Mouse (Mus musculus): ENCODE data around the gene Foxb1. TPM values are rescaled to one million over a fixed set of nuclear protein-coding genes. Genes with fewer than 3 reads are reported as not detected.

The Foxb1 gene
- total RNA-seq (2021) = not detected in 2 replicates
- long read RNA-seq = 0 reads

DNA sequence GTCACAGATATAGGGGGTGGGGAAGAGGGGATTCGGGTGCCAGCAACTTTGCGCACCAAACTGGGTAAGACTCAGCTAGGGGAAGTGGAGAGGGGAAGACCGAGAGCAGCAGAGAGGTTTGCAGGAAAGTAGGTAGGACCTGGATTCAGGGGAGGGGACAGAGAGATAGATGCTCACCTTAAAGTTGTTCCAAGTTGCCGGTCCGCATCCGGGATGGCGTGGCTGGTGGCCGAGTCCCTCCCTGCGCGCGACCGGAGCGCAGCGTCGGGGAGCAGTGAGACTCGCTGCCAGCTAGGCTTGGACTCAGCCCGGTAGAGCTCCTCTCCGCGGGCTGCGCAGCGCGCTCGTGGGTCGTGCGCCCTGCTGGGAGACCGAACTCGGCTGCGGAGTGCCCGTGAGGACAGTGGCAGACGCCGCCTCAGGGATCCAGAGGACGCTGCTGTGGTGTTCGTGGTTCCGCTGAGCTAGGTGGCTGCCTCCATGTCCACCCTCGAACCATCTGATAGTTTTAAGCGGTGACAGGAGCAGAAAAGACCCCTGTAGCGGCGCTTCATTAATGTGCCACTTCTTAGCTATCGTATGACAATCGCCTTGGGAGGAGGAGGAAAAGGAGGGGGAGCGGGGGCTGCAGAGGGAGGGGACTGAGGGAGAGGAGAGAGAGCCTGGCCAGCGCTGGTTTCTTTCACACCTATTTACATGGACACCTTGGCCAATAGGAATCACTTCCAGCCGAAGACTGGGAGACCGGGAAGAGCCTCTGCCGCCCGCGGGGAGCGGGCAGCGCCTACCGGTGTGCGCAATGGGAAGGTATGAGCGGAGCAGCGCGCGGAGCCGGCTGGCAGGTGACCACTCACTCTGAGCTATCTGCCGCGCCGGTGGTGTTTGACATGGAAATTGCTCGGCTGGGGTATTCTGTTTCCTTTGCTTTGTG lies at the start of gene Foxb1:
Foxb1 (minus strand) TSS at position 570 of the 931 bp plus-strand sequence.
- DNase-seq = no peak

DNA sequence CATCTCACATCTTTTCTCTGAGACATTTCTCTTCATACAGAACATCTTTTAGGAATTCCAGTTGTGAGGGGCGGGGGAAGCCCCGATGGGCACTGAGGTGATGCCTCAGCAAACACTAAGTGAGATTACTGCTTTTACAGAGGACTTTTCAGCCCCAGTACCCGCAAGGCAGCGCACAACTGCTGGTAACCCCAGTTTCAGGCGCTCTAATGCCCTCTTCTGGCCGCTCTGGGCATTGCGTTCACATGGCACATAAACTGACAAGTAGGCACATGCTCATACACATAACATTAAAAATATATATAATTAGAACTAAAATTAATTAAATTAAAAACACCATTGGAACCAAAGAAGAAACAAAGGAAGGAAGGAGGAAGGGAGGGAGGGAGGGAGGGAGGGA lies 29.8 kb upstream of the Foxb1 start:
- DNase-seq = no peak

DNA sequence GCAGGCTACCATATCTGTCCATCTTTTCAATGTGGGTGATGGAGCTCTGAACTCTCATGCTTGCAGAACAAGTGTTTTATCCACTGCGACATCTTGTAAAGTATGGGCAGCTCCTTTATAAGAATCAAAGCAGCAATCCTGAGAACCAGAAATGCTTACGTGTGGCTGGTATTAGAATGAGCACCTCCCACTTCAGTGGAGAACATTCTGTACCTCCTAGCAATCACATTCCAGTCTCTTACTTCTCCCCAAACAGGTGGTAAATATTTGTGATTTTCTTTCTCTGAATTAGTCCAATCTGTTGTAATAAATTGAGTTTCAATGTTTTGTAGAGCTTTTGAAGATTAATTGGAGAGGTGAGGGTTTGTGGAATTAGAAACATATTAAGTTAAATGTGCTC lies 19.3 kb upstream of the Foxb1 start:
- no peak for DNase-seq

GRCm38 (mm10) chr9:69769949-69770585 lies 9.3 kb upstream of the Foxb1 start:
- no peak for DNase-seq

- no peak for DNase-seq
Observed at GRCm38 (mm10) chr9:69769091-69769948, 8.6 kb upstream of the Foxb1 start.

GRCm38 (mm10) chr9:69768136-69768875 lies 7.6 kb upstream of the Foxb1 start:
- DNase-seq = no peak

DNA sequence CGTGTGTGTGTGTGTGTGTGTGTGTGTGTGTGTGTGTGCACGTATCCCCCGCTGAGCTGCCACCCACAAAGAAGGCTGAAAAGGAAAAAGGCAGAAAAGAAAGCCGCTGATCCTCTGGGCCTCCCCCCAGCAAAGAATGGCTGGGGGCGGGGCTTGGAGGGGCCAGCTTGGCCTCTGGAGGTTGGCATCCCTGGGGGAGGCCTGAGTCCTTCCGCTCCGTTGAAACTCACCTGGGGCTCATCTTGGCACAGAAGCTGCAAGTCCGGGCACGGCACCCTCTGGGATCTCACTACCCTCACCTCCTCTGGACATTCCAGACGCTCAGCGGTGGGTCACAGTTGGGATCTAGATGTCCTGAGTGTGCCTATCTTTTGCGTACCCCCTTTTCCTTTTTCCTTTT lies 6.7 kb upstream of the Foxb1 start:
- no peak for DNase-seq

GRCm38 (mm10) chr9:69766936-69767335 lies 6.2 kb upstream of the Foxb1 start:
- DNase-seq = no peak

DNA sequence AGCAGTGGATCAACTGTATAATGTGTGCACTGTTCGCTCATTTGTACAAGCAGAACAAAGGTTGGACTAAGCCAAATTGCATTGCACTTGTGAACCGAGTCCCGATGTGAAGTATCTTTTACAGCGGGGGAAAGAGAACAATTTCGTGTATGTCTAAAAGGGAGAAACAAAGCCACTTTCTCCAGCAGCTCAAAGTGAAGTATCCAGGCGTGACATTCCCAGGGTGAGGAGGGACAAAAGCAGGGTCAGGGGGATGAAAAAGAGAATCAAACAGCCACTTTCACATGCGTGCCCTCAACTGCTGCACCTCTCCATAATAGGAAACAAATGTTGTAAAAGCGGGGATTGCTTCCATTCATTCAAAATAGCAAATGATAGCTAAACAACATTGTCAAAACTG lies 5.6 kb upstream of the Foxb1 start:
- DNase-seq = no peak

DNA sequence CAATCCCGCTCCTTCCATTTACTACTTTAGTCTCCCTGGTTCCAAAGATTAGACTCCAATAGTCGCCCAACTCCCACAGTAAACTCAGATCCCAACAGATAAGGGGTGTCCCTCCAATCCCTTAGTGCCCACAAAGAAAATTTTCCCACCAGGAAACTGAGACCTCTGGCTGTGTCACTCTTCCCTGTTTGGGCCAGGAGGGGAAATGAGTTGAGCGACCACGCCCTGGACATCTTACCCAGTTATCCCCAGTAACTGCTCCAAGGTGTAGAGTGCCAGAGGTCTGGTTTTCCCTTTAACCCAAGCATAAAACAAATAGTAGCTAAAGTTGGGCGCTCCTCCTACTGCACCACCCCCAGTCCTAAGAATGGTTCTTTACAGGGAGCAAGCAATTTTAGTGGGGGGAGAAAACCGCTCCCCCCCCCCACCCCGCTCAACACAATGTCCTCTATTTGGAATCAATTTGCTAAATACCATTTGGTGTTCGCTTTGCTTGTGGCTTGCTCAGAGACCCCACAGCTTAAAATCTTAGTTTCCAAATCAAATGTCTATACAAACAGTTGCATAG lies 4.8 kb upstream of the Foxb1 start:
- DNase-seq = no peak

GRCm38 (mm10) chr9:69764586-69765482 lies 4.1 kb upstream of the Foxb1 start:
- no peak for DNase-seq

GRCm38 (mm10) chr9:69763681-69764585 lies 3.2 kb upstream of the Foxb1 start:
- DNase-seq = no peak

- DNase-seq = no peak
Observed at GRCm38 (mm10) chr9:69762703-69763102, 2.0 kb upstream of the Foxb1 start.

GRCm38 (mm10) chr9:69762221-69762620 lies 1.5 kb upstream of the Foxb1 start:
- DNase-seq = no peak

DNA sequence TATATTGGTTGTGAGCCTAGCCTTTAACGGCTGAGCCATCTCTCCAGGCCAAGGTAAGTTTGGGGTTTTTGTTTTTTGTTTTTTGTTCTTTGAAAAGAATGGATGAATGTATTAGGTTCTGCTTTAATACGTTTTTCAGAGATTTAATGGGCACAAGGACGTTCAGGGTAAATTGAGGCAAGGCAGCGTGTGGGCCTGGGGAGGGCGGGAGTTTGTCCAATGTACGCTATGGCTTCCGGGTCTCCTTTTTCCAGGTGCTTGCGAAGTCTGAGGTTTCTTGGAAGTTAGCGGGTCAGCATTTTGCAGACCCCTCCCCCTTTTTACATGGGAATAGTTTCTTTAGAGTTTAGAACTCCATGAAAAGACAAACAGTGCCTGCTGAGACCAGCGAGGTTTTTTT lies 829 bp upstream of the Foxb1 start:
- DNase-seq = no peak

DNA sequence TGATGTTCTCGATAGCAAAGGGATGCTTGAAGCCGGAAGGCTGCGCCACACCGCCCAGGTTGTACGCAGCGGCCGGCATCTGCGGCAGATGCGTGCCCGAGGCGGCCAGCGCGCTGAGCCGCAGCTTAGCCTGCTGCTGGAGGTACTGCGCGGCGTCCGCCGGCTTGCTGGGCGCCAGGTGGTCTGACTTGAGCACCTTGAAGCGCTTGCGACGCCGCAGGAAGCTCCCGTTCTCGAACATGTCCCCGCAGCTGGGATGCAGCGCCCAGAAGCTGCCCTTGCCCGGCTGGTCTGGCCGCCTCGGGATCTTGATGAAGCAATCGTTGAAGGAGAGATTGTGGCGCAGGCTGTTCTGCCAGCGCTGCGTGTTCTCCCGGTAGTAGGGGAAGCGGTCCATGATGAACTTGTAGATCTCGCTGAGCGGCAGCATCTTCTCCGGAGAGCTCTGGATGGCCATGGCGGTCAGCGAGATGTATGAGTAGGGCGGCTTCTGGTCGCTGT lies 969 bp downstream of the Foxb1 start:
- no peak for DNase-seq

GRCm38 (mm10) chr9:69758946-69759615 lies 1.7 kb downstream of the Foxb1 start:
- no peak for DNase-seq

GRCm38 (mm10) chr9:69758506-69758905 lies 2.2 kb downstream of the Foxb1 start:
- DNase-seq = no peak

- no peak for DNase-seq
Observed at GRCm38 (mm10) chr9:69757254-69757653, 3.5 kb downstream of the Foxb1 start.

Measured in adrenal gland, postnatal 25 days (tissue).